Mouse (Mus musculus) lung, postnatal 0 days (tissue): ENCODE data around the gene Mtch2. TPM values are rescaled to one million over a fixed set of nuclear protein-coding genes. Genes with fewer than 3 reads are reported as not detected.
"Not testable (repeated sequence)": the region's sequence is repeated elsewhere in the genome, so short reads cannot be mapped to it uniquely, and the experiment has no call there.

Source experiments
- ATAC-seq: fragments of 200-750 bp; cut with Nextera tagmentation; 2 replicates; pipeline ENCODE4 v1.8.0; 2017; ENCODE audit warnings: moderate library complexity
- DNase-seq: peaks from one replicate; pipeline ENCODE4 v3.0.0-alpha.2; 2016; ENCODE audit warnings: low spot score
- H3K27ac ChIP-seq: fragments of 300-500 bp; sonication (generic); 2 replicates; pipeline ENCODE4 v1.5.1; 2014; ENCODE audit warnings: antibody characterized with exemption, mild to moderate bottlenecking, low read length, mixed read lengths
- H3K27me3 ChIP-seq: fragments of 300-500 bp; sonication (generic); replicated peaks from 2 replicates; pipeline ENCODE4 v1.6.1; 2014; ENCODE audit warnings: low read length, mixed read lengths; ENCODE audit not compliant: insufficient read depth
- H3K36me3 ChIP-seq: fragments of 300-500 bp; sonication (generic); 2 replicates; pipeline ENCODE4 v1.6.1; 2014; ENCODE audit warnings: low read length, mixed read lengths; ENCODE audit not compliant: insufficient read depth
- H3K4me1 ChIP-seq: fragments of 300-500 bp; sonication (generic); 2 replicates; pipeline ENCODE4 v1.6.1; 2014; ENCODE audit warnings: antibody characterized with exemption, low read depth, low read length, mixed read lengths; ENCODE audit not compliant: insufficient read depth
- H3K4me2 ChIP-seq: fragments of 300-500 bp; sonication (generic); replicated peaks from 2 replicates; pipeline ENCODE4 v1.6.1; 2014; ENCODE audit warnings: low read depth, mild to moderate bottlenecking, low read length, moderate library complexity, mixed read lengths
- H3K4me3 ChIP-seq: fragments of 300-500 bp; sonication (generic); 2 replicates; pipeline ENCODE4 v1.5.1; 2014; ENCODE audit warnings: low read depth, low read length
- H3K9ac ChIP-seq: fragments of 300-500 bp; sonication (generic); replicated peaks from 2 replicates; pipeline ENCODE4 v1.6.1; 2014; ENCODE audit warnings: low read depth, mild to moderate bottlenecking
- H3K9me3 ChIP-seq: fragments of 300-500 bp; sonication (generic); 2 replicates; pipeline ENCODE4 v1.6.1; 2016; ENCODE audit warnings: low read length, mixed read lengths
- CTCF ChIP-seq: IDR thresholded peaks from 2 replicates; pipeline ENCODE4 v1.5.1; 2016; ENCODE audit warnings: antibody characterized with exemption, mild to moderate bottlenecking
- EP300 ChIP-seq: IDR thresholded peaks from 2 replicates; pipeline ENCODE4 v1.6.1; 2016; ENCODE audit warnings: antibody characterized with exemption, mild to moderate bottlenecking, control low read depth
- WGBS: fragments of 180-500 bp; shearing (Covaris S2); extraction: QIAGEN DNeasy Blood & Tissue Kit; methylation state at CpG from one replicate; pipeline ENCODE4 v1.1.7; 2014; 5-methylcytosine and 5-hydroxymethylcytosine counted together
- polyA plus RNA-seq: library from polyadenylated mRNA; unstranded; fragments of >200 nt; fragmentation: Nextera tagmentation; extraction: Ambion mirVana; gene quantifications from 2 replicates; pipeline ENCODE4 v1.2.1, GENCODE M21; 2015

Mtch2 gene
- polyA plus RNA-seq, 1 experiment from 2014 or later = 200 TPM

DNA sequence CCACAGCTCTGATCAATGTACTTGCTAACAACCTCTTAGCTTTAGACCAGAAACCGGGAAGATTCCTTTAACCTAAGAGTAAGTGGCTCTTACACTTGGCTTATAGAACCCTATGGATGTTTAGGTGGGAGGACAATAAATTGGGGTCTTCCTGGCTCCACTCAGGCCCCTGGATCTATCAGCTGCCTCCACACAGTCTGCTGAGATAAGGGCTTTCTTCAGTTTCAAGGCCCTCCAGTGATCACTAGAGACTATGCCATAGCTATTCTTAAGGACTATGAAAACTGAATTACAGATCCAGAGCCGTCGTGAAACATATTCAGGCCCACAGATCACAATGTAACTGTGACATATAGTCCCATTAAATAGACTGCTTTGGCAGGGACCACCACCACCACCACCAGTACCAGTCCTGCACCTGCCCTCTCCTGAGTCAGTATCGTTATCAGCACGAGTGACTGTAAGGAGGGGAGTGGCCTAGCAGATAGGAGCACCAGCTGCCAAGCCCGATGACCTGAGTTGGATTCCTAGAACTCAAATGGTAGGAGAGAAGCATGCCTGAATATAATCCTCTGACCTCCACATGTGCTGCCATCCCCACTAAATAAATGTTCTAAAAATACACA is 46.8 kb downstream of the Mtch2 start:
- Histone ChIP-seq H3K9me3 (no peaks in the 10 kb centered on the region), H3K4me2 (no peak overlapping the region), H3K4me1 (no peaks in the 10 kb centered on the region), H3K4me3 (no peak overlapping the region), H3K27ac (no peak overlapping the region), H3K9ac (no peak overlapping the region), H3K36me3 (peaks cover 27% of the 10 kb centered on the region; the same call in 1 of the 2 replicates), H3K27me3 (0 out of 2 replicates have a peak, but pooled peaks cover 10% of the 10 kb centered on the region)
- WGBS = 74% methylated on average over 6 of the region's 6 CpGs
- no peak for TF ChIP-seq CTCF
- no peak for TF ChIP-seq EP300
- DNase-seq = no peak
- ATAC-seq = no peak

GRCm38 (mm10) chr2:90894299-90894677 is 47.3 kb downstream of the Mtch2 start:
- ATAC-seq, H3K9ac ChIP-seq, H3K4me2 ChIP-seq, H3K27ac ChIP-seq, DNase-seq, H3K4me1 ChIP-seq, H3K27me3 ChIP-seq, H3K9me3 ChIP-seq, H3K4me3 ChIP-seq: not testable (repeated sequence)
- 96% methylated on average over 3 of the region's 3 CpGs for WGBS
- peaks cover 27% of the 10 kb centered on the region; the same call in 1 of the 2 replicates for H3K36me3 ChIP-seq

- peak overlapping the region; percentile 74 for H3K4me2 ChIP-seq
- ATAC-seq (0 out of 2 replicates have a peak, but pooled peaks have one; percentile 41), DNase-seq (peak; percentile 77)
- H3K4me1 ChIP-seq = peaks cover 11% of the 10 kb centered on the region; the same call in 1 of the 2 replicates
- WGBS = 54% methylated on average over 2 of the region's 2 CpGs
- H3K9ac ChIP-seq = no peak overlapping the region
- peak overlapping the region; percentile 93; the same call in 1 of the 2 replicates for H3K4me3 ChIP-seq
- H3K27ac ChIP-seq = peak overlapping the region; percentile 91; the same call in 1 of the 2 replicates
- no peaks in the 10 kb centered on the region for H3K36me3 ChIP-seq
- H3K27me3 ChIP-seq = no peaks in the 10 kb centered on the region
- no peaks in the 10 kb centered on the region for H3K9me3 ChIP-seq
- TF ChIP-seq CTCF (no peak), EP300 (no peak)
Observed at GRCm38 (mm10) chr2:90903398-90903797, 56.4 kb downstream of the Mtch2 start.

- peak within 1 kb of the TSS; percentile 99 for H3K9ac ChIP-seq
- peak within 1 kb of the TSS; percentile 74 for H3K4me2 ChIP-seq
- H3K4me3 ChIP-seq = peak within 1 kb of the TSS; percentile 93
- TF ChIP-seq EP300 (no peak), CTCF (no peak)
- H3K36me3 ChIP-seq = peaks cover 5% of the 10 kb centered on the region
- DNase-seq (peak; percentile 94), ATAC-seq (peak; percentile 96)
- H3K27ac ChIP-seq = peak within 1 kb of the TSS; percentile 91
- H3K9me3 ChIP-seq = no peaks in the 10 kb centered on the region
- H3K4me1 ChIP-seq = peaks cover 11% of the 10 kb centered on the region; the same call in 1 of the 2 replicates
- 2% methylated on average over 43 of the region's 43 CpGs for WGBS
- no peaks in the 10 kb centered on the region for H3K27me3 ChIP-seq
Observed at GRCm38 (mm10) chr2:90904076-90904855, 57.3 kb downstream of the Mtch2 start, which contains the start of the genes Kbtbd4 and Ndufs3. Kbtbd4 (plus strand) TSS chr2:90904740. Ndufs3 (minus strand) TSS chr2:90904827.

GRCm38 (mm10) chr2:90904856-90905224 is 57.9 kb downstream of the Mtch2 start:
- 1% methylated on average over 19 of the region's 21 CpGs for WGBS
- TF ChIP-seq EP300 = no peak
- TF ChIP-seq CTCF = no peak
- H3K36me3 ChIP-seq = peaks cover 7% of the 10 kb centered on the region
- peak overlapping the region; percentile 74 for H3K4me2 ChIP-seq
- peaks cover 11% of the 10 kb centered on the region; the same call in 1 of the 2 replicates for H3K4me1 ChIP-seq
- no peaks in the 10 kb centered on the region for H3K9me3 ChIP-seq
- H3K9ac ChIP-seq = peak overlapping the region; percentile 99
- H3K4me3 ChIP-seq = peak overlapping the region; percentile 93
- H3K27ac ChIP-seq = peak overlapping the region; percentile 91
- H3K27me3 ChIP-seq = no peaks in the 10 kb centered on the region
- no peak for DNase-seq
- ATAC-seq = peak; percentile 64

DNA sequence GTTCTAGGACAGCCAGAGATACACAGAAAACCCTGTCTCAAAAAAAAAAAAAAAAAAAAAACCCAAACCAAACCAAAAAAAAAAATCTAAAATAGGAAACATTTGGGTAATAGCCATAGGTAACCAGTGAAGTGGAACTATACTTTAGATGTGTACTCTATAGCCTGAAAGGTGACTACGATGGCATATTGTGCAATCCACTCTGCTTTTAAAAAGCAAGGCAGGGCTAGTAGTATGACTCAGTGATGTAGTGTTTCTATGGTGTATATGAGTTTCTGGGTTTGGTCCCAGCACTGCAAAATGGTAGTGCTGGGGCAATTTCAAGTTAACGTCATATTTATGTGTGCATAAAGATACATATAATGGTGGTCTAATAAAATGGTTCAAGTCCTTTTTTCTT is 59.8 kb downstream of the Mtch2 start:
- no peaks in the 10 kb centered on the region for H3K9me3 ChIP-seq
- H3K4me1 ChIP-seq = peaks cover 11% of the 10 kb centered on the region; the same call in 1 of the 2 replicates
- TF ChIP-seq CTCF (no peak), EP300 (no peak)
- H3K36me3 ChIP-seq = peaks cover 21% of the 10 kb centered on the region
- no peak for DNase-seq
- no peak overlapping the region for H3K4me3 ChIP-seq
- no peak overlapping the region for H3K27ac ChIP-seq
- no peaks in the 10 kb centered on the region for H3K27me3 ChIP-seq
- no peak overlapping the region for H3K4me2 ChIP-seq
- no peak for ATAC-seq
- H3K9ac ChIP-seq = no peak overlapping the region
- WGBS = 81% methylated on average over 2 of the region's 2 CpGs
